Mouse (Mus musculus): ENCODE data around the gene Cox6a1.

- no peak for TF ChIP-seq CTCF (IDR thresholded peaks at IDR 0.05)
- TF ChIP-seq EP300 (IDR thresholded peaks at IDR 0.05), result no peak
Observed at GRCm38 (mm10) chr5:115340007-115340406, 8.8 kb downstream of the Cox6a1 start.

Data from lung, postnatal 0 days (tissue).